Mouse (Mus musculus): Measurements from ENCODE around the gene Ist1.

GRCm38 (mm10) chr8:109656860-109657259 is 36.2 kb downstream of the Ist1 start:
- TF ChIP-seq CTCF (IDR thresholded peaks at IDR 0.05; ENCODE audit: borderline replicate concordance, insufficient read depth, low read length) (no peak), POLR2A (IDR thresholded peaks at IDR 0.05; ENCODE audit: low read depth, low read length) (no peak)
